Mouse (Mus musculus) gastrocnemius, postnatal 10 days (tissue): ENCODE results near the gene Catsperb. TPM values are rescaled to one million over a fixed set of nuclear protein-coding genes. Genes with fewer than 3 reads are reported as not detected.
"Not testable (repeated sequence)": the region's sequence is repeated elsewhere in the genome, so short reads cannot be mapped to it uniquely, and the experiment has no call there.

ENCODE experiments used
- DNase-seq: peaks from one replicate; pipeline ENCODE4 v3.0.0; 2021; ENCODE audit warnings: mixed read lengths
- long read RNA-seq, 2 experiments: library from polyadenylated mRNA; stranded (forward); transcript quantifications; one replicate each; pipeline ENCODE4 v2.0.0; 2021
- microRNA-seq, 2 experiments: library from miRNA; unstranded; fragments of <30 nt; microRNA quantifications; one replicate each; pipeline ENCODE4 v1.2.0; 2021
- total RNA-seq, 2 experiments: library from RNA; stranded (reverse); gene quantifications; 2 replicates each; pipeline ENCODE4 v1.2.3; 2021

The Catsperb gene
- not detected for total RNA-seq
- long read RNA-seq, experiment 1 = 0 reads
- long read RNA-seq, experiment 2 = 0 reads

GRCm38 (mm10) chr12:101404353-101404752 is at the start of gene Catsperb:
Catsperb (plus strand) TSS chr12:101404653.
- DNase-seq = not testable (repeated sequence)

GRCm38 (mm10) chr12:101361468-101361867 is 43.0 kb upstream of the Catsperb start:
- DNase-seq = not testable (repeated sequence)

GRCm38 (mm10) chr12:101381460-101381859 is 23.0 kb upstream of the Catsperb start:
- not testable (repeated sequence) for DNase-seq

GRCm38 (mm10) chr12:101426131-101426530 is 21.7 kb downstream of the Catsperb start:
- no peak for DNase-seq

GRCm38 (mm10) chr12:101462051-101462450 is 57.6 kb downstream of the Catsperb start:
- DNase-seq = no peak

GRCm38 (mm10) chr12:101483571-101483970 is 79.1 kb downstream of the Catsperb start:
- DNase-seq = no peak

DNA sequence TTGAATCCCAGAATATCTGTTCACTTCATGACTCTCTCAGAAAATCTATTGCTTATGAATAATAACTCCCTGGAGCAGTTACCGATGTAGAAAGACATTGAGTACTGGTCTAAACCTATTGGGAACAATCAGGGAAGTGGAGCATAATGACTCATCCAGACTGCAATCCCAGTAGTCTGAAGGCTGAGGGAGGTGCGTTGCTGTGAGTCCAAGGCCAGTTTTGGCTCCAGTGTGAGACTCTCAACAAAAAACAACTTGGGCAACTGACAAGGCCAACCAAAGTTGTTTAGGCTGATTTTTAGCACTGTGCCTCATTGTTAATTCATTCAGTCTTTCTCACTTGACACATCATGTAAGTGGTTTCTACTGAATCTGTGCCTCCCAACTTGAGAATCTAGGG is 106.9 kb downstream of the Catsperb start:
- not testable (repeated sequence) for DNase-seq

DNA sequence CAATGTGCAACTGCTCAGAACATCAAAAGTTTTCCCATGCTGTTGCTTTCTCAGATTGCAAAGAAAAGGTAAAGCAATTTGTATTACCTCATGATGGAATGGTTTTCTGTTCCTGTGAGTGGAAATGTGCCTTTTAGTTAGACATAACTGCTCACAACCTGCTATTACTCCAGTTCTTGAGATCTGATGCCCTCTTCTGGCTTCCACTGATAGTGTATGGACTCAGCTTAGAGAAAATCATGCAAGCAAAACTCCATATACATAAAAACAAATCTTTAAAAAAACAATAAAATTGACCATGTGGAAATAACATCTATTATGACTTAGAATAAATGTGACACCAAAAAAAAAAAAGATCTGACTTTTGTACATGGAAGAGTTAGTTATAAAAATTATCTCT is 202.2 kb downstream of the Catsperb start:
- DNase-seq = not testable (repeated sequence)

DNA sequence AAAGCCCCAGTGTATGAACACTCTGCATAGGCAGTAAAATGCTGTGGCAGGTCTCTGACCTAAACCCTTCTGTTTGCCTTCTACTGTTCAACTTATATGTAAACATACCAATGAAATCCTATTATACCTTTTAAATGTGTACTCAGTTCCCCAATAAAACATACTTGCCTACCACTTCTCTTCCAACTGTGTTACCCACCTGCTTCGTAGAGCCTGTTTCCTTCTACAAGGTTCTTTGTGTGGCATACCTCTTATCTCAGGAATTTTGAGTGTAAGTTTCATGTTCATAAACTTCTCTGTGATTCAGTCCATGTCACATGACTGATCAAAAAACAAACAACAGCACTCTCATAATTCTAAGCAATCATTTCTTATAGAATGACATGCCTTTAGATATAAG is 228.7 kb downstream of the Catsperb start:
- DNase-seq = no peak

DNA sequence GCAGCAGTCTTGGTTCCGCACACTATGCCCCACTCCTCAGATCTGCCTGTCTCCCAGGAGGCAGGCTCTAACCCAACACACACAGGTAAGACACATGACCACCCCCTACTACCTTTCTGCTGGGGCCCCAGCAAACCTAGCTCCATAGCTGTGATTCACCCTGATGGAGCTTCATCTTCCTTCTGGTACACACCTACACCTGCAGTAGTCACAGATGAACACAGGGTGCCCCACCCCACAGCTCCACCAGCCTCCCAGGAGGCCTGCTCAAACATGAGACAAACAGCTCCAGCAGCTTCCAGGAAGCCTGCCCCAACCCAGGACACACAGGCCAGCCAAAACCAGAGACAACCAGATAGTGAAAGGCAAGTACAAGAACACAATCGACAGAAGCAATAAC is 263.0 kb downstream of the Catsperb start:
- no peak for DNase-seq

Small RNA genes within 50 kb of the gene (microRNA-seq; reads per million reads assigned to microRNA genes)
- 0 reads per million in 2 experiments for gene Gm24542
